Mouse (Mus musculus): ENCODE measurements around the gene Ubald1.

GRCm38 (mm10) chr16:4905591-4905990, 25.5 kb upstream of the Ubald1 start:
- TF ChIP-seq CTCF (IDR thresholded peaks at IDR 0.05; ENCODE audit: extremely low read depth, insufficient read depth, low read length) (no peak), POLR2A (IDR thresholded peaks at IDR 0.05; ENCODE audit: extremely low read depth, insufficient read depth, low read length) (no peak)

All from cortical plate, adult 2 months (tissue).